Mouse (Mus musculus): ENCODE results near the gene Svep1.

Svep1 gene

DNA sequence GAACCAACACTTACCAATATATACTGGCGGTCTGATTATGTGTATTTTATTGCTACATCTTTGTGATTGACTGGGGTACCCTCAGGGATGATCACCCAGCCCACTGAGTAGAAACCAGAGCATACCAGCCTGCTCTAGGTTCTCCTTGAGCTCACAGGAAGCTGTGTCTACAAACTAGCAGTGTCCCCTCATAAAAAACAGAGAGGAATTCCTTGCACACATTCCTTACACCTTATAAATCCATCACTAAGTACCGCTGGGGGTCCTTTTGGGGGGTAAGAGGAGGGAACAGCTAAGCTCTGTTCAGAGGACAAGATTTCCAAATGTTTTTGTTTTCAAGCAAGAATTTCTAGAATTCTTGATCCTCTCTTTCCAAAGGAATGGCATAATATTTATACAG, 36.7 kb downstream of the Svep1 start:
- no peak for DNase-seq

- no peak for DNase-seq
Measured at GRCm38 (mm10) chr4:58168366-58168765, 38.3 kb downstream of the Svep1 start.

GRCm38 (mm10) chr4:58165711-58166110, 40.9 kb downstream of the Svep1 start:
- no peak for DNase-seq

DNA sequence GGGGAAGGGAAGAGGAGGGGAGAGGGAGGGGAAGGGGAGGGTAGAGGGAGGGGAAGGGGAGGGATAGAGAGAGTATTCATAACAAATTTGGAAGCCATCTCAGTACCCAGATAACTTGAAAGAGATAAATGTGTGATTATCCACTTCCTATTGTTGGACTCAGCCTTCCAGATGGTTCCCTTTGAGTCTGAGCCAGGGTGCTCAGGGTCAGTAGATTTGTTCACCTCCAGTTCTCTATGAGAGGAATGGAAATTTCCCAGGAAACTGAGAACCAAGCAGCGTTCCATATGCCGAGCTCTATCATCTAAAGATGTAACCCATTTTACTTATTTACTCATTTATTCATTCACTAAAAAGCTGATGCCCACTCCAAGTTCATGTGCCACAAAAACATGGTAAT, 44.8 kb downstream of the Svep1 start:
- DNase-seq: peak; percentile 34

DNA sequence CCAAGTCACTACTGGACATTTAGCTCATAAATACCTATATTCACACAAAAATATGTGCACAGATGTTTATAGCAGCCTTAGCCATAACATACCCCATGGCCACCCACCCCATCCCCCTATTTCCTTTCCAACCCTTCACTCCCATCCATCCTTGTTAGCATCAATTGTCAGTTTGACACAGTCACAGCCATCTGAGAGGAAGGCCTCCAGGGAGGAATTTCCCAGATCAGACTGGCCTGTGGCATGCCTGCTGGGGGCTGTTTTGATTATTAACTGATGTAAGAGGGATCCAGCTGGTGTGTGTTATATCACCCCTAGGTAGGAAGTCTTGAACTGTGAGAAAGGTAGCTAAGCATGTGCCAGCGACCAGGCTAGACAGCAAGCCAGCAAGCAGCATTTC, 47.1 kb downstream of the Svep1 start:
- DNase-seq: no peak

GRCm38 (mm10) chr4:58150301-58150700, 56.4 kb downstream of the Svep1 start:
- DNase-seq: no peak

DNA sequence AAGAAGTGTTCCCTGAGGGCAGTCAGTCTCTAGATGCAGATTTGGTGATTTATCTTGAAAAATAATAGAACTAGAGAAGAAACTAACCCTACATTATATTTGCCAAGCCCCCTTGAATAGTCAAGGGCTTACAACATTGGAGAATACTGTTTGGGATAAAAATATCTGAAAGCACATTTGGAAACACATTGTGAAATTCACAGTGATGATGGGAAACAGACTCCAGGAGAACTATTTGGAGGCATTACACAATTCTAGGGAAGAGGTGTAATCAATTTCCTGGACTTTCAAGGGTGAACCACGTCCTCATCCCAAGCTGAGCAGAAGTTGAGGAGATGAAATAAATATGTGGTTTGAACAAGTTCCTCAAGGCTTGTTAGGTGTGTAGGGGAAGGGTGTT, 57.5 kb downstream of the Svep1 start:
- no peak for DNase-seq

- no peak for DNase-seq
Measured at GRCm38 (mm10) chr4:58148547-58148946, 58.1 kb downstream of the Svep1 start.

DNA sequence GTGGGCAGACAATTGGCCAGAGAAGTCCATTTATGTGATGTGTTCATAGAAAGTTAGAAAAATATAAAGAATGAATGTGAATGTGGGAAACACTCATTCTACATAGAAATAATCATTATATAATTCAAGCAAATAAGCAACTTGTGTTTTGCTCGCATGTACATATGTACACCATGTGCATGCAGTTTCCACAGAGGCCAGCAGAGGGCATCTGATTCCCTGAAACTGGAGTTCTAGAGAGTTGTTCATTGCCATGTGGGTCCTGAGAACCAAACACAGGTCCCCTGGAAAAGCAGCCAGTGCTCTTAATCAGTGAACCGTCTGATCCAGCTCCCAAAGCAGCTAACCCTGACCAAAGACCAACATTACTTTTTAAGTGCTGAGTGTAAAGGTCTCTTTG, 60.0 kb downstream of the Svep1 start:
- DNase-seq: no peak

GRCm38 (mm10) chr4:58139764-58140556, 66.7 kb downstream of the Svep1 start:
- DNase-seq: no peak

DNA sequence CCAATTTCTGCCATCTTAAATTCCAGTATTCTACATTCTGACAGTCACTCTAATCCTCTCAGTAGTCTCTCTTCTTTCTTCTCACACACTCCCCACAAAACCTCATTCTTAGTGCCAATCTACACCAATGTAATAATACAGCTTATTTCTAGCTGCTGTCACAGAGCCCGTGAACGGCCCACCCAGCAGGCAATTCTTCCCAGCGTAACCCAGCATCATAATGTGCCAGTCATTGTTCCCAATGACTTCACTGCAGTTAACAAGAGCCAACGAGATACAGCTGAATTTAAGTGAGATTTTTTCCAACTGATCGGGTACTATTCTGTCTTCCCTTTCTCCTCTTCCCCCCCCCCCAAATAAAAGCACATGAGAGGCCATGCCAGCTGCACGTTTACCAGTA, 67.4 kb downstream of the Svep1 start:
- no peak for DNase-seq

GRCm38 (mm10) chr4:58133610-58134309, 72.9 kb downstream of the Svep1 start:
- no peak for DNase-seq

DNA sequence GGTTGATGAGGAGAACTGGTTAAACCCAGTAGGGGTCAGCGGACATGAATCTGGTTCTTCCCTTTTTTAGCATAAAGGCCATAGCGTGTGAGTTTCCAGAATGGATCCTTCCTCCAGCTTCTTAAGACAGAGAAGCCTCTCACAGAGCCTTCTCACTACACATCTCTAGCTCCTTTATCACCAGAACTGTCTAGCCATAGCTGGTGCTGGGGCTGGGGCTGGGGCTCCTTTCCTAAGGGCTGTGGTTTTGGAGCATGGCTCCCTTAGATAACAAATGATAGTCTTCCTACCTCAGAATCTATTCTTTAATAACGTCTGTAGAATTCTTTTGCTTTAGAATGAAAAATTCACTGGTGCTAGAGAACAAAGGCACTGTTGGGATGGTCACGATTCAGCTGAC, 76.8 kb downstream of the Svep1 start:
- no peak for DNase-seq

- DNase-seq: no peak
Measured at GRCm38 (mm10) chr4:58127024-58127423, 79.6 kb downstream of the Svep1 start.

GRCm38 (mm10) chr4:58115452-58115851, 91.2 kb downstream of the Svep1 start:
- DNase-seq: no peak

DNA sequence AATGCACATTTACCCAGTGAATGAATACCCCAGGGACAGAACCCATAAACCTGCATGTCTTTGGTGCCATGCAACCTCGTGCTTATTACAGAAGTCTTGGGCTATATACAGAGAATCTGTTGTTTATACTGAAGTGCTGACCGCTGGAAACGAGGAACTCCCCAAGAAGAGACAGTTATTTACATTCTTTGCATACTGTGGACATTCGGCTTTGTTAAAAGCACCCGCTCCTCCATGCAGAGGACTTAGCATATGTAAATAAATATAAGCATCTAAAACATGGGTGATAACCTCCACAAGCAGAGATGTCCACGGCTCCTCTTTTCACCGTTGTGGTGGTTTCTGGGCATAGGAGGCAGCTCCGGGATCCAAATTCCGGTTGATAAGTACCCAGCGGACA, 95.7 kb downstream of the Svep1 start:
- DNase-seq: no peak

GRCm38 (mm10) chr4:58109793-58110192, 96.9 kb downstream of the Svep1 start:
- DNase-seq: no peak

GRCm38 (mm10) chr4:58108364-58108763, 98.3 kb downstream of the Svep1 start:
- no peak for DNase-seq

DNA sequence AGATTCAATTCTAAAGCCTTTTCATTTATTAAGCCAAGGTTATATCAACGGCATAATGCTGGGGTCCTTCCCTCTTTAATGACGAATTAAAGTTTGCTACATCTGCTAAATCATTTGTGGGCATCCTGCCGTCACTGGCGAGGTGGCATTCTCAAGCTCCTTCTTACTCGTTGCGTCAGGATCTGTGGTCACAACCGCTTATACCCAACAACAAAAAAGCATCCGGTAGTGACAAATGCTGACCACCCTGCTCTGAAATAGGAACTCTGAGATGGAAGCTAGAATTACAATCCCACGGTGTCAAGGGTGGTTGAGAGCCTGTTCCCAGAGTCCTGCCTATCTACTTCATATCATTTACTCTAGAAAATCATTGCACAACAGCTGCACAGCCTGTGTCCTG, 108.9 kb downstream of the Svep1 start:
- DNase-seq: no peak

DNA sequence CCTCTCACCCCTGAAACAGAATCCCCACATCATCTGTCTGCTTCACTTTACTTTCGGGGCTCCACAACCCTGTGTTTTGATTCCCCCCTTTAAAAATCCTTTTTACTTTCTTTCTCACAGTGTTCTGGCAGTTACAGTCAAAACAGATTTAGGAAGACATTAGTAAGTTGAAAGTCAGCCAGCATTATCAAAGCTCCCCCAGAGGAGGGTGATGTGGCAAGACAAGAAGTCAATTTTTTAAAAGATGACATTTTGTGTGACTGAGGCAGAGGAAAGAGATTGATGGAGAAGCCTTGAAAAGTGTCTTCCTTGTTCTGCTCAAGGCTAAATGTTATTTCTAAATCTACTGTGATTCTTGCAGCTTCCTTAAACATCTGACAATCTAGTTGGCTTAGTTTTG, 119.9 kb downstream of the Svep1 start:
- DNase-seq: no peak

- DNase-seq: no peak
Measured at GRCm38 (mm10) chr4:58086151-58086550, 120.5 kb downstream of the Svep1 start.

DNA sequence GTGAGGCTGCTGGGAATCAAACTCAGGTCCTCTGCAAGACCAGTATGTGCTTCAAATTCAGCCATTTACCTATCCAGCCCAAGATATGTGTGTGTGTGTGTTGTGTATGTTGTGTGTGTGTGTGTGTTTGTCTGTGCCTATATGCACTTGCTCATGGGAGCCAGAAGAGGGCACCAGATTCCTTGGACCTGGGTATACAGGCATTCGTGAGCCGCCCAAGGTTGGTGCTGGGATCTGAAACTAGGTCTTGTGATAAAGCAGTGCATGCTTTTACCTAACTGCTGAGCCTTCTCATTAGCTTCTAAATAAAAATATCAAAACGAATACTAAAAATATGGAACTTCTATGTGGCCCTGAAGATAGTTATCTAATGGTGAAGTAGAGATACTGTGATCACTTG, 121.3 kb downstream of the Svep1 start:
- no peak for DNase-seq

DNA sequence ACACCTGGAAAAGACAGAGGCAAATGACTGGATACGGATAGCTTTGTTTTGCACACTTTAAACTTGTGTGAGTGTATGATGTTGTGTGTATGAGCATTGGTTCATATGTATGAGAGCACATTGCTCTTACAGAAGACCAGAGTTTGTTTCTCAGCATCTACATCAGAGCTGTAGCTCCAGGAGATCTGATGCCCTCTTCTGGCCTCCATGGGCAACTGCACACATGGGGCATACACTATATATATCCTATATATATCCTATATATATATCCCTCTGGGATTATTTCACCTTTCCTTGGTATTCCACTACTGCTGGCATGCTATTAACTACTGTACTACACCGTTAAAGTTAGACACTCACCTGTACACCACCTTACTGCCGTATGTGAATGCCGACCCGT, 122.5 kb downstream of the Svep1 start:
- no peak for DNase-seq

DNA sequence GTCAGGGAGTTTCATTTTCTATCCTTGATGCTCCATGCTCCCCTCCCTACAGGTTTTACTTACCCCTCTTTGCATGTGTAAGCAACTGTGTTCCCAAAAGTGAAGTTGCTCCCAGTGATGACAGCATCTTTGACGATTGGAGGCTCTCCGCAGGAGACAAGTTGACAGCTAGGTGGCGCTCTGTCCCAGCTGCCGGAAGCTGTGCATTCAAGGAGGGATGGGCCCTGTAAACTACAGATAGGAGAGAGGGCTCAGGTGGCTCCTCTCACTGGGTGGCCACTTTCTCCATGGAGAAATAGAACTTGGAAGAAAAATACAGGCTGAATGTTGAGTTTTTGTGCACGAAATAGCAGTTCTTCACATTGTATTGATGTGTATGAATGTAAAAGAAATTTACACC, 124.1 kb downstream of the Svep1 start:
- DNase-seq: peak; percentile 87

DNA sequence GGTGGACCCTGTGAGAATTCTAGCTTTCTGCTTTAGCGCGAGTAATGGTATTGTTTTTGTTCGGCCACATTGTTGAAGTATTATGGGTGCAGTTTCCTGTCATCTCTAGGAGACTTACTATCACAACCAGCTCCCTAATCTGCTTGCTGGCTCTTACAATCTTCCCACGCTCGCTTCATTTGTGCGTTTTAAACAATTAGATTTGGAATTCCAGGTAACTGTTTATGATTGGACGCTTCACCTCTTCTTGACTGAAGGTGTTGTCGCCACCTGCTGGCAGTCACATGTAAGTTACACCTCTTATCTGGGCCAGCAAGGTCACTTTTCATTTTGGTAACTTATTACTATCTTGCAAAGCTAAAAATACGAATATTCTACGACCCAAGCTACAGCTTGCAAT, 127.0 kb downstream of the Svep1 start:
- peak; percentile 76 for DNase-seq
